Mouse (Mus musculus): ENCODE measurements around the gene Grid1.

DNA sequence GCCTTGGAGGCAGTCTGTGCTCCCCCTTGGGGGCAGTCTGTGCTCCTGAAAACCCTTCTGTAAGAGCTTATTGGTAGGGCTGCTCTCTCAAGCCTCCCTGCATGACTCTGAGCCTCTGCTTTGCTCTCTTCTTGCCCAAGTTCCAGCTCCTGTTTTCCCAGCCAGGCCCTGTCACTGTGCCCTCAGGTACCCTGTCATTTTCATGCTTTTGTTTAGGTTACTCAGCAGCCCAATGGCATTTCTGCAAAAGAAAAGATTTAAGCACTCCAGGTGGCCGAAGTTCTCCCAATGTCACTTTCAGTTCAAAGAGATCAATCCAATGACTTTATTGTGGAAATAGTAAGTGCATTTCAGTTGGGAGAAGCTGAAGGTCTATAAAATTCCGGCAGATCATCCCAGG, 402.3 kb downstream of the Grid1 start:
- TF ChIP-seq CTCF (IDR thresholded peaks at IDR 0.05; ENCODE audit: low read depth, low read length) (no peak), POLR2A (IDR thresholded peaks at IDR 0.05; ENCODE audit: insufficient read depth, low read length) (no peak)
